Mouse (Mus musculus) adrenal gland, postnatal 0 days (tissue): ENCODE data around the gene Casq2. TPM values are rescaled to one million over a fixed set of nuclear protein-coding genes. Genes with fewer than 3 reads are reported as not detected.

Experiments
- polyA plus RNA-seq: library from polyadenylated mRNA; unstranded; fragments of >200 nt; fragmentation: Nextera tagmentation; extraction: Ambion mirVana; gene quantifications from 2 replicates; pipeline ENCODE4 v1.2.1, GENCODE M21; 2015

The Casq2 gene
- polyA plus RNA-seq: 5.8 and 6.1 TPM in 2 replicates

GRCm38 (mm10) chr3:102086283-102086682, at the start of gene Casq2:
Gene Casq2 (plus strand): TSS chr3:102086415.

Other genes starting within 250 kb of the Casq2 start
- 0.27 and 0.46 TPM in 2 replicates for gene Mab21l3, start 237.5 kb upstream of the Casq2 start, polyA plus RNA-seq
- 2.5 and 3.9 TPM in 2 replicates for gene Slc22a15, start 162.0 kb upstream of the Casq2 start, polyA plus RNA-seq
- gene Nhlh2, start 76.3 kb upstream of the Casq2 start, polyA plus RNA-seq: 0.11 TPM in 1 of 2 replicates, not detected in the other
- gene Vangl1, start 118.3 kb downstream of the Casq2 start, polyA plus RNA-seq: 7.6 and 13.2 TPM in 2 replicates